Mouse (Mus musculus): ENCODE measurements around the gene Kazn. TPM values are rescaled to one million over a fixed set of nuclear protein-coding genes. Genes with fewer than 3 reads are reported as not detected.

Kazn gene
- polyA plus RNA-seq, 1 experiment from 2014 or later: 14.0 TPM

DNA sequence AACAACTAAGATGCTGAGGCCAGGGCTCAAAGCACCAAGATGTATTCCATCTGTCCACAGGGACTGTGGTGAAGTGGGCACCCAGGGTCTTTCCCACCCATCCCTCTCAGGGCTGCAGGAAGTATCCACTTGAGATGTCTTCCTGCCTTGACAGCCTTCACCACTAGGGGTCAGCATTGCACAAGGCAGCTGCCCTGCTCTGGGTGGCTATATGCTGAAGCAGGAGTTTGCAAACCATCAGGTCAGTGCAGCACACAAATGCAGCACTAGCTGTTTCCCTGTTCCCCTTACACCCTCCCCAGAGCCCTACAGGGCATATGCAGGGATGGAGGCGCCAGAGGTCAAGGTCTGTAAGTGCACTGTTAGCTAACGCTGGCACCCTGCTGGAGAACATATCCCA is 85.7 kb downstream of the Kazn start:
- H3K36me3 ChIP-seq: peaks cover 11% of the 10 kb centered on the region
- peak; percentile 81 for ATAC-seq
- 0 out of 2 replicates have a peak overlapping the region, but pooled peaks have one; percentile 2 for H3K27ac ChIP-seq
- H3K4me1 ChIP-seq (replicated peaks): peaks cover 11% of the 10 kb centered on the region; the same call in 1 of the 2 replicates
- H3K9ac ChIP-seq: no peak overlapping the region
- H3K4me3 ChIP-seq (replicated peaks): no peak overlapping the region
- 6% methylated on average over 2 of the region's 2 CpGs for WGBS
- H3K9me3 ChIP-seq: no peaks in the 10 kb centered on the region
- no peak overlapping the region for H3K4me2 ChIP-seq (replicated peaks)
- H3K27me3 ChIP-seq (replicated peaks): no peaks in the 10 kb centered on the region

DNA sequence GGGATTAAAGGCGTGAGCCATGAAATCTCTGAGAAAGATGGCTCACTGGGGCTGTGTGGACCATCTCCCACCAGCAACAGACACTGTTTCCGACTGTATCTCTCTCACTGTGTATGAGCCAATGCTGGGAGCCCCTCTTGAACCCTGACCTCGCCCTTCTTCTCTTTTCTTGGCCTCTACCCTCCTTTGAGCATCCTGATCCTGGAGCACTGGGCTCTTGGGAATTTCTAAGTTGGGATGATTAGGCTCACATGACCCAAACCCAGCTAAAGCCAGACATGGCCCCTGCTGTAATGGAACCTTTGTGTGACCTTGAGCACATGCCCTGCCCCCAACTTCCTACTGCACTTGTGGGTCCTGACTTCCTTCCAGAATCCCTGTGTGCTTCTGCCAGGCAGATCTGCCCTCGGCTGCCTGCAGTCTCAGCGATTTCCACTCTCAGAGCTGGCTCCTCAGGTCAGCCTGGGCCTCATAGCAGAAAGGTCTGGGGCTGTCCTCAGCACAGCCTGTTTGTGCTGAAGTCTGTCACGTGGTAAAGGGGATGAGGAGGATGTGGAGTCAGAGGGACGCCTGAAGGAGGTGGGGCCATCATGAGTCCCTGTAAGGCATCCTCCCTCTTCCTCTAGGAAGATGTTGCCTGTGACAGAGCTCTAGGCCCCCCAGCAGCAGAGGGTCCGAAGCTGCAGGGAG is 86.3 kb downstream of the Kazn start:
- ATAC-seq: peak; percentile 45
- 53% methylated on average over 8 of the region's 8 CpGs for WGBS
- Histone ChIP-seq H3K9me3 (no peaks in the 10 kb centered on the region), H3K9ac (no peak overlapping the region), H3K36me3 (peaks cover 15% of the 10 kb centered on the region), H3K27ac (0 out of 2 replicates have a peak overlapping the region, but pooled peaks have one; percentile 2), H3K4me1 (replicated peaks) (peaks cover 11% of the 10 kb centered on the region; the same call in 1 of the 2 replicates), H3K27me3 (replicated peaks) (no peaks in the 10 kb centered on the region), H3K4me3 (replicated peaks) (no peak overlapping the region), H3K4me2 (replicated peaks) (no peak overlapping the region)

GRCm38 (mm10) chr4:142150086-142150485 is 89.1 kb downstream of the Kazn start:
- peaks cover 11% of the 10 kb centered on the region; the same call in 1 of the 2 replicates for H3K4me1 ChIP-seq (replicated peaks)
- peaks cover 29% of the 10 kb centered on the region for H3K36me3 ChIP-seq
- no peak overlapping the region for H3K4me2 ChIP-seq (replicated peaks)
- no peak for ATAC-seq
- WGBS: 68% methylated on average over 2 of the region's 2 CpGs
- H3K27me3 ChIP-seq (replicated peaks): no peaks in the 10 kb centered on the region
- H3K4me3 ChIP-seq (replicated peaks): no peak overlapping the region
- no peaks in the 10 kb centered on the region for H3K9me3 ChIP-seq
- no peak overlapping the region for H3K9ac ChIP-seq
- no peak overlapping the region for H3K27ac ChIP-seq

DNA sequence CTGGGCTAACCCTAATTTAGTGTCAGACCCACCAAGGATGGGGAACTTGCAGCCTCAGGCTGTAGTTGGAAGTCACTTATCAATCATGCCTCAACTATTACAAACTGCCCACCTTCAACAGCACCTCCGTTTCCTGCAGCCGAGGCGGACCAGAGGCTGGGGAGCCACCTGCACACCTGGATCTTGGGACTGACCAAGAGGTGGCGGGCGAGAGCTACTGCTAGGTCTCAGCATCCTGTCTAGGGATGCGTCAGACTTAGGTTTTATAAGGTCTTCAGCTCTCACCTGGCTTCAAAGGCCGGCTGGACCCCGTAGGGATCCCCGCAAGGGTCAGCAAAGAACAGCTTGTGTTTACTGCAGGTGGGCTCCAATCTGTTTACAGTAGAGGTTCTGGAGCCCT is 90.0 kb downstream of the Kazn start:
- WGBS: 73% methylated on average over 9 of the region's 9 CpGs

GRCm38 (mm10) chr4:142147671-142148070 is 91.5 kb downstream of the Kazn start:
- no peak overlapping the region for H3K4me3 ChIP-seq (replicated peaks)
- WGBS: 96% methylated on average over 10 of the region's 10 CpGs
- no peak overlapping the region for H3K9ac ChIP-seq
- no peaks in the 10 kb centered on the region for H3K27me3 ChIP-seq (replicated peaks)
- H3K36me3 ChIP-seq: peaks cover 41% of the 10 kb centered on the region
- H3K27ac ChIP-seq: no peak overlapping the region
- no peak for ATAC-seq
- no peaks in the 10 kb centered on the region for H3K9me3 ChIP-seq
- no peak overlapping the region for H3K4me2 ChIP-seq (replicated peaks)
- no peaks in the 10 kb centered on the region for H3K4me1 ChIP-seq (replicated peaks)

More for the DNA sequence above, 90.0 kb downstream of the Kazn start:
- H3K27me3 ChIP-seq (replicated peaks): no peaks in the 10 kb centered on the region
- no peak overlapping the region for H3K4me3 ChIP-seq (replicated peaks)
- no peak for ATAC-seq
- no peak overlapping the region for H3K9ac ChIP-seq
- H3K4me1 ChIP-seq (replicated peaks): peaks cover 9% of the 10 kb centered on the region; the same call in 1 of the 2 replicates
- H3K4me2 ChIP-seq (replicated peaks): no peak overlapping the region
- H3K36me3 ChIP-seq: peaks cover 34% of the 10 kb centered on the region
- no peak overlapping the region for H3K27ac ChIP-seq
- no peaks in the 10 kb centered on the region for H3K9me3 ChIP-seq

- no peak for ATAC-seq
- no peak overlapping the region for H3K4me2 ChIP-seq (replicated peaks)
- no peak overlapping the region for H3K4me3 ChIP-seq (replicated peaks)
- H3K27ac ChIP-seq: no peak overlapping the region
- no peaks in the 10 kb centered on the region for H3K9me3 ChIP-seq
- H3K27me3 ChIP-seq (replicated peaks): no peaks in the 10 kb centered on the region
- H3K36me3 ChIP-seq: peaks cover 38% of the 10 kb centered on the region
- no peak overlapping the region for H3K9ac ChIP-seq
- 47% methylated on average over 5 of the region's 5 CpGs for WGBS
- H3K4me1 ChIP-seq (replicated peaks): no peaks in the 10 kb centered on the region
Observed at GRCm38 (mm10) chr4:142144096-142144495, 95.1 kb downstream of the Kazn start.

- Histone ChIP-seq H3K36me3 (peaks cover 34% of the 10 kb centered on the region), H3K4me1 (replicated peaks) (no peaks in the 10 kb centered on the region), H3K4me3 (replicated peaks) (no peak overlapping the region), H3K9me3 (no peaks in the 10 kb centered on the region), H3K27ac (no peak overlapping the region), H3K4me2 (replicated peaks) (no peak overlapping the region), H3K27me3 (replicated peaks) (no peaks in the 10 kb centered on the region), H3K9ac (no peak overlapping the region)
- ATAC-seq: no peak
- WGBS: 82% methylated on average over 6 of the region's 6 CpGs
Observed at GRCm38 (mm10) chr4:142143290-142143689, 95.9 kb downstream of the Kazn start.

- Histone ChIP-seq H3K27ac (no peak overlapping the region), H3K9me3 (no peaks in the 10 kb centered on the region), H3K4me1 (replicated peaks) (no peaks in the 10 kb centered on the region), H3K9ac (no peak overlapping the region), H3K4me3 (replicated peaks) (no peak overlapping the region), H3K27me3 (replicated peaks) (no peaks in the 10 kb centered on the region), H3K4me2 (replicated peaks) (no peak overlapping the region), H3K36me3 (peaks cover 12% of the 10 kb centered on the region)
- WGBS: 77% methylated on average over 5 of the region's 5 CpGs
- ATAC-seq: no peak
Observed at GRCm38 (mm10) chr4:142139729-142140128, 99.5 kb downstream of the Kazn start.

- no peaks in the 10 kb centered on the region for H3K9me3 ChIP-seq
- H3K27me3 ChIP-seq (replicated peaks): no peaks in the 10 kb centered on the region
- no peak for ATAC-seq
- H3K36me3 ChIP-seq: peaks cover 7% of the 10 kb centered on the region; the same call in 1 of the 2 replicates
- 62% methylated on average over 9 of the region's 9 CpGs for WGBS
- H3K9ac ChIP-seq: no peak overlapping the region
- no peak overlapping the region for H3K27ac ChIP-seq
- H3K4me3 ChIP-seq (replicated peaks): no peak overlapping the region
- no peaks in the 10 kb centered on the region for H3K4me1 ChIP-seq (replicated peaks)
- H3K4me2 ChIP-seq (replicated peaks): no peak overlapping the region
Observed at GRCm38 (mm10) chr4:142138356-142139099, 100.7 kb downstream of the Kazn start.

GRCm38 (mm10) chr4:142136766-142137503 is 102.3 kb downstream of the Kazn start:
- 95% methylated on average over 10 of the region's 10 CpGs for WGBS
- no peak overlapping the region for H3K4me2 ChIP-seq (replicated peaks)
- no peaks in the 10 kb centered on the region for H3K4me1 ChIP-seq (replicated peaks)
- no peak overlapping the region for H3K9ac ChIP-seq
- no peak for ATAC-seq
- H3K36me3 ChIP-seq: no peaks in the 10 kb centered on the region
- no peaks in the 10 kb centered on the region for H3K9me3 ChIP-seq
- no peaks in the 10 kb centered on the region for H3K27me3 ChIP-seq (replicated peaks)
- no peak overlapping the region for H3K4me3 ChIP-seq (replicated peaks)
- no peak overlapping the region for H3K27ac ChIP-seq

GRCm38 (mm10) chr4:142135515-142135914 is 103.7 kb downstream of the Kazn start:
- no peak overlapping the region for H3K4me2 ChIP-seq (replicated peaks)
- no peaks in the 10 kb centered on the region for H3K36me3 ChIP-seq
- no peak overlapping the region for H3K9ac ChIP-seq
- 89% methylated on average over 2 of the region's 2 CpGs for WGBS
- no peaks in the 10 kb centered on the region for H3K27me3 ChIP-seq (replicated peaks)
- no peak overlapping the region for H3K4me3 ChIP-seq (replicated peaks)
- ATAC-seq: no peak
- no peaks in the 10 kb centered on the region for H3K4me1 ChIP-seq (replicated peaks)
- no peaks in the 10 kb centered on the region for H3K9me3 ChIP-seq
- H3K27ac ChIP-seq: no peak overlapping the region

DNA sequence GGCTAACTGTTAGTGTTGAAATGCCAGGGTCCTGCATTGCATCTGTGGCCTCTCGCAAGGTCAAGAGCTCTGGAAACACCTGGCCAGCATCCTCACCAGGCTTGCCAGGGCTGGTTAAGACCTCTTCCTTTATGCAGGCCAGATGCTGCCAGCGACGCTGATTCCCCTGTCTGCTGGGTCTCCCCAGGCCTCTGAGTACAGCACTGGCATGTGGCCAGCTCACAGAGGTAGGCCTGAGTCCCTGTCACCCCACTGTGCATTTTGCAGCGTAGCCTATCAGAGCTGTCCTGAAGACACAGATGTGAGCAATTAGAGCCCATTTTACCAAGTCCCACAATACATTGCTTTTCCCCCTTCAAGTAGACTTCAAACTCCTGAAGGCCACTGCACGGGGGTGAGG is 109.0 kb downstream of the Kazn start:
- H3K4me1 ChIP-seq (replicated peaks): no peaks in the 10 kb centered on the region
- no peak overlapping the region for H3K4me2 ChIP-seq (replicated peaks)
- H3K4me3 ChIP-seq (replicated peaks): no peak overlapping the region
- no peak for ATAC-seq
- no peaks in the 10 kb centered on the region for H3K9me3 ChIP-seq
- H3K27ac ChIP-seq: no peak overlapping the region
- H3K9ac ChIP-seq: no peak overlapping the region
- H3K27me3 ChIP-seq (replicated peaks): no peaks in the 10 kb centered on the region
- WGBS: 70% methylated on average over 5 of the region's 5 CpGs
- H3K36me3 ChIP-seq: no peaks in the 10 kb centered on the region

Measured in intestine, embryonic 15.5 days (tissue).